Mouse (Mus musculus) liver, embryonic 16.5 days (tissue): ENCODE measurements around the gene Crot. TPM values are rescaled to one million over a fixed set of nuclear protein-coding genes. Genes with fewer than 3 reads are reported as not detected.

ENCODE experiments used
- ATAC-seq: fragments of 200-750 bp; cut with Nextera tagmentation; 2 replicates; pipeline ENCODE4 v1.8.0; 2017; ENCODE audit warnings: low read depth, mild to moderate bottlenecking, moderate number of reproducible peaks, moderate library complexity
- H3K27ac ChIP-seq: fragments of 300-500 bp; sonication (generic); 2 replicates; pipeline ENCODE4 v1.5.1; 2014; ENCODE audit warnings: mild to moderate bottlenecking, low read length
- H3K27me3 ChIP-seq: fragments of 300-500 bp; sonication (generic); 2 replicates; pipeline ENCODE4 v1.6.1; 2014; ENCODE audit warnings: low read depth, low read length, mixed read lengths; ENCODE audit not compliant: control insufficient read depth, insufficient read depth
- H3K36me3 ChIP-seq: fragments of 300-500 bp; sonication (generic); 2 replicates; pipeline ENCODE4 v1.6.1; 2014; ENCODE audit warnings: mild to moderate bottlenecking; ENCODE audit not compliant: control insufficient read depth, insufficient read depth
- H3K4me1 ChIP-seq: fragments of 300-500 bp; sonication (generic); 2 replicates; pipeline ENCODE4 v1.6.1; 2014; ENCODE audit warnings: low read depth, low read length, mixed read lengths; ENCODE audit not compliant: control insufficient read depth
- H3K4me2 ChIP-seq: fragments of 300-500 bp; sonication (generic); 2 replicates; pipeline ENCODE4 v1.6.1; 2014; ENCODE audit warnings: low read depth, low read length, mixed read lengths
- H3K4me3 ChIP-seq: fragments of 300-500 bp; sonication (generic); 2 replicates; pipeline ENCODE4 v1.5.1; 2014; ENCODE audit warnings: low read depth, mild to moderate bottlenecking, low read length
- H3K9ac ChIP-seq: fragments of 300-500 bp; sonication (generic); 2 replicates; pipeline ENCODE4 v1.6.1; 2014; ENCODE audit warnings: low read depth, low read length
- H3K9me3 ChIP-seq: fragments of 300-500 bp; sonication (generic); replicated peaks from 2 replicates; pipeline ENCODE4 v1.6.1; 2016; ENCODE audit warnings: low read length; ENCODE audit not compliant: control insufficient read depth
- WGBS: fragments of 180-500 bp; shearing (Covaris S2); extraction: QIAGEN DNeasy Blood & Tissue Kit; methylation state at CpG from one replicate; pipeline ENCODE4 v1.1.7; 2014; ENCODE audit not compliant: insufficient replicate concordance; 5-methylcytosine and 5-hydroxymethylcytosine counted together
- polyA plus RNA-seq: library from polyadenylated mRNA; unstranded; fragments of >200 nt; fragmentation: Nextera tagmentation; extraction: Ambion mirVana; gene quantifications from 2 replicates; pipeline ENCODE4 v1.2.1, GENCODE M21; 2015

Crot gene
- 68.8 and 68.9 TPM in 2 replicates for polyA plus RNA-seq

- peak within 1 kb of the TSS; percentile 83 for H3K4me3 ChIP-seq
- ATAC-seq: peak; percentile 96
Measured at GRCm38 (mm10) chr5:8996686-8997512, at the start of gene Crot. TSS of gene Crot (minus strand) at chr5:8997324.

GRCm38 (mm10) chr5:9045904-9046303 lies 48.8 kb upstream of the Crot start:
- H3K9ac ChIP-seq: no peak overlapping the region
- ATAC-seq: peak; percentile 85
- H3K4me2 ChIP-seq: no peak overlapping the region
- no peaks in the 10 kb centered on the region for H3K36me3 ChIP-seq
- no peaks in the 10 kb centered on the region for H3K9me3 ChIP-seq
- no peaks in the 10 kb centered on the region for H3K4me1 ChIP-seq
- peak overlapping the region; percentile 75 for H3K27ac ChIP-seq
- WGBS: 58% methylated on average over 8 of the region's 8 CpGs
- no peak overlapping the region for H3K4me3 ChIP-seq
- H3K27me3 ChIP-seq: no peaks in the 10 kb centered on the region

More at GRCm38 (mm10) chr5:8996686-8997512, at the start of gene Crot:
- Histone ChIP-seq H3K27ac (peak within 1 kb of the TSS; percentile 82), H3K27me3 (no peaks in the 10 kb centered on the region), H3K4me2 (peak within 1 kb of the TSS; percentile 81), H3K9ac (peak within 1 kb of the TSS; percentile 77), H3K36me3 (no peaks in the 10 kb centered on the region), H3K9me3 (no peaks in the 10 kb centered on the region), H3K4me1 (peaks cover 5% of the 10 kb centered on the region)
- WGBS: under 1% methylated on average over 50 of the region's 57 CpGs

GRCm38 (mm10) chr5:9044821-9045220 lies 47.7 kb upstream of the Crot start:
- H3K9ac ChIP-seq: no peak overlapping the region
- H3K27ac ChIP-seq: peak overlapping the region; percentile 6; the same call in 1 of the 2 replicates
- 45% methylated on average over 2 of the region's 2 CpGs for WGBS
- H3K4me3 ChIP-seq: no peak overlapping the region
- H3K36me3 ChIP-seq: no peaks in the 10 kb centered on the region
- H3K27me3 ChIP-seq: no peaks in the 10 kb centered on the region
- no peaks in the 10 kb centered on the region for H3K9me3 ChIP-seq
- H3K4me2 ChIP-seq: no peak overlapping the region
- ATAC-seq: no peak
- no peaks in the 10 kb centered on the region; the same call in 1 of the 2 replicates for H3K4me1 ChIP-seq

GRCm38 (mm10) chr5:9043582-9044267 lies 46.6 kb upstream of the Crot start:
- H3K9ac ChIP-seq: no peak overlapping the region
- 0 out of 2 replicates have a peak, but pooled peaks have one; percentile 14 for ATAC-seq

GRCm38 (mm10) chr5:9042721-9043416 lies 45.7 kb upstream of the Crot start:
- 71% methylated on average over 10 of the region's 10 CpGs for WGBS

More at GRCm38 (mm10) chr5:9043582-9044267, 46.6 kb upstream of the Crot start:
- Histone ChIP-seq H3K4me1 (no peaks in the 10 kb centered on the region; the same call in 1 of the 2 replicates), H3K4me3 (no peak overlapping the region), H3K36me3 (no peaks in the 10 kb centered on the region), H3K9me3 (no peaks in the 10 kb centered on the region), H3K27me3 (no peaks in the 10 kb centered on the region), H3K4me2 (no peak overlapping the region), H3K27ac (no peak overlapping the region)
- WGBS: 60% methylated on average over 8 of the region's 8 CpGs

GRCm38 (mm10) chr5:9040665-9041215 lies 43.6 kb upstream of the Crot start:
- H3K27me3 ChIP-seq: no peaks in the 10 kb centered on the region
- no peak overlapping the region for H3K4me2 ChIP-seq
- ATAC-seq: peak; percentile 81
- no peak overlapping the region for H3K9ac ChIP-seq
- H3K4me1 ChIP-seq: no peaks in the 10 kb centered on the region; the same call in 1 of the 2 replicates
- 53% methylated on average over 3 of the region's 3 CpGs for WGBS
- H3K27ac ChIP-seq: peak overlapping the region; percentile 58
- no peaks in the 10 kb centered on the region for H3K36me3 ChIP-seq
- H3K4me3 ChIP-seq: no peak overlapping the region
- no peaks in the 10 kb centered on the region for H3K9me3 ChIP-seq

More at GRCm38 (mm10) chr5:9042721-9043416, 45.7 kb upstream of the Crot start:
- Histone ChIP-seq H3K36me3 (no peaks in the 10 kb centered on the region), H3K4me1 (no peaks in the 10 kb centered on the region; the same call in 1 of the 2 replicates), H3K27me3 (no peaks in the 10 kb centered on the region), H3K9ac (no peak overlapping the region), H3K27ac (no peak overlapping the region), H3K4me3 (no peak overlapping the region), H3K9me3 (no peaks in the 10 kb centered on the region), H3K4me2 (no peak overlapping the region)
- ATAC-seq: no peak

GRCm38 (mm10) chr5:9039978-9040377 lies 42.9 kb upstream of the Crot start:
- no peaks in the 10 kb centered on the region for H3K27me3 ChIP-seq
- no peaks in the 10 kb centered on the region for H3K36me3 ChIP-seq
- 70% methylated on average over 7 of the region's 7 CpGs for WGBS
- no peak overlapping the region for H3K4me3 ChIP-seq
- H3K4me2 ChIP-seq: no peak overlapping the region
- ATAC-seq: no peak
- no peaks in the 10 kb centered on the region for H3K9me3 ChIP-seq
- H3K27ac ChIP-seq: peak overlapping the region; percentile 58
- no peak overlapping the region for H3K9ac ChIP-seq
- no peaks in the 10 kb centered on the region; the same call in none of the 2 replicates for H3K4me1 ChIP-seq

GRCm38 (mm10) chr5:9037292-9037691 lies 40.2 kb upstream of the Crot start:
- no peak for ATAC-seq
- no peak overlapping the region for H3K4me2 ChIP-seq
- no peaks in the 10 kb centered on the region for H3K27me3 ChIP-seq
- H3K4me1 ChIP-seq: no peaks in the 10 kb centered on the region; the same call in none of the 2 replicates
- H3K36me3 ChIP-seq: no peaks in the 10 kb centered on the region
- H3K27ac ChIP-seq: no peak overlapping the region
- H3K4me3 ChIP-seq: no peak overlapping the region
- no peak overlapping the region for H3K9ac ChIP-seq
- no peaks in the 10 kb centered on the region for H3K9me3 ChIP-seq
- WGBS: 35% methylated on average over 4 of the region's 4 CpGs
